Mouse (Mus musculus) cerebellum, adult 11 months (tissue): ENCODE results near the gene Tmem184b.

Experiments used
- DNase-seq: peaks from one replicate; pipeline ENCODE4 v3.0.0; 2022

Gene Tmem184b

DNA sequence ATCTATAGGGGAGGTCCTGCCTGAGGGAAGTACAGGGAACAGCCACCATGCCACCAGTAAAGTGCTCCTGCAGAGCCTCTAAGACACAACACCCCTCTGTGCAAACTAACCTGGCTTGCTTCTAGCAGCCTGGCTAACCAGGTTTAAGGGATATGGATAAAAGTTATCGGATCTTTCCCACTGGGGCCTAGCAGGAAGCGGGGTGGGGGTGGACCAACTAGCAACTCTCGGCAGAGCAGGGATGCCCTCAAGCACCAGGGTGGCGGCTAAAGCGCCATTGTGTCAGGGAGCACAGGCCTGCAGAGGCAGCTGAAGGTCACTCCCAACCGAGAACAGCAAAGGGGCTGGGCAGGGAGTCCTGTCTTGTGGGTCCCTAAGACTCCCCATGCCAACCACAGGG lies 39.2 kb downstream of the Tmem184b start:
- no peak for DNase-seq

DNA sequence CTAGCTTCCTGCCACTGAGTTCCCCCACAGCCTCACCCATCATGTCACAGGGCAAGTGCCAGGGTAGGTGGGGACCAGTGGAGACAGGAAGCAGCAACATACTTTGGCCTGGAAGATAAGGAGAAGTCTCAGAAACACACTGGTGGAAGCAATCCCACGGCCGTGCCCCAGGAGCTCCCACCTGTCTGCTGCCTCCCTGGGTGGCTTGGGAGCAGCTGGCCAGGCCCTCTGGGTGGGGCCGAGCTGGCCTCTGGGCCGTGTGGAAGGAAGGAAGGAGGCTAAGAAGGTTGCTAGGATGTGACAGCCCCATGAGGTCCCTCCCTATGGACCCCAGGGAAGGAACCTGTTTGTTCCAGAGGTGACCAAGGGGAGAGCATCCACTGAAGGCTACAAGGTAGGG lies 42.3 kb downstream of the Tmem184b start:
- no peak for DNase-seq

- no peak for DNase-seq
These were observed 43.0 kb downstream of the Tmem184b start for GRCm38 (mm10) chr15:79360371-79360770.

- no peak for DNase-seq
These were observed 43.4 kb downstream of the Tmem184b start for GRCm38 (mm10) chr15:79359954-79360353.

- DNase-seq, result no peak
These were observed 45.2 kb downstream of the Tmem184b start for GRCm38 (mm10) chr15:79357974-79358690.

DNA sequence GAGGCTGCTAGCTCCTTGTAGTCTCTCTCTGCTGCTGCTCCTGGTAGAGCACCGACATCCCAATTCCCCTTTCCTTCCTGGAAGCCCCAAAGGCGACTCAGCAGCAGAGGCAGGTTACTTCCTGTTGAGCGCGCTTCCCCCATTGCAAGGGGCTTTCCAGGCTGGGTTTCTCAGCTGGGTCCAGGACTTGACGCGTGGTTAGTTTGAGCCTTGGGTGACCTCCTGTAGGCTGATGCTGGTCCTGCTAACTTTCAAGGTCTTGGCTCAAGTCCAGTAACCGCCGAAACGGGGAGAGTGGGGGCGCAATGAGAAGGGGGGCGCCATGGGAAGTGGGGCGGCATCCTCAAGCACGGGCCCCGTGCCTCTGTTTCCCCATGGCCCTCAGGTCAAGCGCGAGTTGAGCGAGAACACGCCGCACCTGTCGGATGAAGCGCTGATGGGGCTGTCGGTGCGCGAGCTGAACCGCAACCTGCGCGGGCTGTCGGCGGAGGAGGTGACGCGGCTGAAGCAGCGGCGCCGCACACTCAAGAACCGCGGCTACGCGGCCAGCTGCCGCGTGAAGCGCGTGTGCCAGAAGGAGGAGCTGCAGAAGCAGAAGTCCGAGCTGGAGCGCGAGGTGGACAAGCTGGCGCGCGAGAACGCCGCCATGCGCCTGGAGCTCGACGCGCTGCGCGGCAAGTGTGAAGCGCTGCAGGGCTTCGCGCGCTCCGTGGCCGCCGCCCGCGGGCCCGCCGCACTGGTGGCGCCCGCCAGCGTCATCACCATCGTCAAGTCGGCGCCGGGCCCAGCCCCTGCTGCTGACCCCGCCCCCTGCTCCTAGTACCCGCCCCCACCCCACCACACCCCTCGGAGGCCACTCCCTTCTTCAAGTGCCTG lies 46.1 kb downstream of the Tmem184b start:
- no peak for DNase-seq

GRCm38 (mm10) chr15:79356481-79356880 lies 46.9 kb downstream of the Tmem184b start:
- no peak for DNase-seq

DNA sequence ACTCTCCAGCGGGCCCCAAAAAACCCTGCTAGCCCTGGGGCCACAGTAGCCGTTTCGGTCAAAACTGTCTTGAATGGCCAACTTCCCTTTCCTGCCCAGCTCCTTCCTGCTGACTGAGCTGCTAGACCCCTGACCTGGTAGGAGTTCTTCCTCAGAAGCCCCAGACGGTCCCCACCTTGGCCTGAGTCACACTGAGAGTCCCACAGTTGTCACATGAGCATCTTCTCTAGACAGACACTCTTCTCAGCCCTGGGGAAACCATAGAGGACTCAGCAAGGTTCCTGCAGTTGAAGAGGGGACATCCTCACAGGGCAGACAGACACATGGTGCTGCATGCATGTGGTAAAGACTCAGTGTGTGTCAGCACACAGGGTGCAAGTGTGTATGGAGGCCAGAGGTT lies 48.8 kb downstream of the Tmem184b start:
- no peak for DNase-seq

GRCm38 (mm10) chr15:79353690-79354305 lies 49.6 kb downstream of the Tmem184b start:
- no peak for DNase-seq

DNA sequence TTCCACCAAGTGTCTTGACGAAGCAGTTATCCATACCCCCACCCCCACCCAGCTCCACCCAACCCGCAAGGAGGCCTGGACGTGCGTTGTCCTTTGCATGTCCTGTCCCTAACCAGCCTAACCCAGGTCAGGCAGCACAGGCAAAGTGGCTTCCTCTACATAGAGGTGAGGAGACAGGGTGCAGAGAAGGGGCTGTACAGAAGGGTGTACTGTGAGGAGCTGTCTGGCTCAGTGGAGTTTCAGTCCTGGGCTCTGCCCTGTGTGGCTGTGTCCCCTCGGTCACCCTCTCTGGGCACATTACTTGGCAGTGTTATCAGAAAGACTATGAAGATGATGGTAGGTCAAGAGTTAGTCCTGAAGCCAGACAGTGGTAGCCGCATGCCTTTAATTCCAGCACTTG lies 50.9 kb downstream of the Tmem184b start:
- no peak for DNase-seq

DNA sequence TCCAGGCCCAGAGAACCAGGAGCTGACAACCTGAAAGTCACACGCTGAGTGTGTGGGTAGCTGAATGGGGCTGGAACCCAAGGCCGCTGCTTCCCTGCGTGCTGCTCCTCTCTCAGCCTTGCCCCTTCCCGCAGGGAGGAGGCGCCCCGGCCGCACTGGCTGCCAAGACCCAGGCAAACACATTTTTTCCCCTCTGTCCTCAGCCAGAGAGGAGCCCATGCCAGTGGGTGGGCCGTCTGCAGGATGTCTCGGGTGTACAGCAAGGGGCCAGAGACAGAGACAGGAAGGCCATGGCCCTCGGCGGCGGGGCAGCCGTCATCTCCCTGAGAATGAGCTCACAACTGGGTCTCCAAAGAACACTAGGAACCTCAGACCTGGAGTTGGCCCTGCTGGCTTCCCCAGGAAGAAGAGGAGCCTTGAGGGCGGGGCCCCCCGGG lies 52.0 kb downstream of the Tmem184b start:
- no peak for DNase-seq

DNA sequence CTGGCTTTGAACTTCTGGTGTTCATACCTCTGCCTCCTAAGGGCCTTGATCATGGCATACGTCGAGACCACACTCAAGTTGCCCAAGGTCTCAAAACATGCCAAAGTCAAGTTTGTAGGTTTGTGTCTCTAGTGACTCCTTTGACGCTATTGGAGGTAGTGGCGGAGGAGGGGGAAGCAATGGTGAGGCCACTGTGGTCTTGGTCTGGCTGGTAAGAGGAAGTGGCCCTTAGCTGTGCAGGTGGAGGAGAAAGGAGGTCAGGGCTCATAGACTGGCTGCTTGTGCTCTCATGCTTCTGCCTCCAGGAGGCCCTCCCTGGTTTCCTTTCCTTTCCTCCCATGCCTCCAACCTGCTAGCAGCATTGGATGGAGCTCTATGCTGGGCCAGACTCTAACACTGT lies 52.5 kb downstream of the Tmem184b start:
- no peak for DNase-seq

GRCm38 (mm10) chr15:79348651-79349050 lies 54.7 kb downstream of the Tmem184b start:
- DNase-seq, result no peak

DNA sequence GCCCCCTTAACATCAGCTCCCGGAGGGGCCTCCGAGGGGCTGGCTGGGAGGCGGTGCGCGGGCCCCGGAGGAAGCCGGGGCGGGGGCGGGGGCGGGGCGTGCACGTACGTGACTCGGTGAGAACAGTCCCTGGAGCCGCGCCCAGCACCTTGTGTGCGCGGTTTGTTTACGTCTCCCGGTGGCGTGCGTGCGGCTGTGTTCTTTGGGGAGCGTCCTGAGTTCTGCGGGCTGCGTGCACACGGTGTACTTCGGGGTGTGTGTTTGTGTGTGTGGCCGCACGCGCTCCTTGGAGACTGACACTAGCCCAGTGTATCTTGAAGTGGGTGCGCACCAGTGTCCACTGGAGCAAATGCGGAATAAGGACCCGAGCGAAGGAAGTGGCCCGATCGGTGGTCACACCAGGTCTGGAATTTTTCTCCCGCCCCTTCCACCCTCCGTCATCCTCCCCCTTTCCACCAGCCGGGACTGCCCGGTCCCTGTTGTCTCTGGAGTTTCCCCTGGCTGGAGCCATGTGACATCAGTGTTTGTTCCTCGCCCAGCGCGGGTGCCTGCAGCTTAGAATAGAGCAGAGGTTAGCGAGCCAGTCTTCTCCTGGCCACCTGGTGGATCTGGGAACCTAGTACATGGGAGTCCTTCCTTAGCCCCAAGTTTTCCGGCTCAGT lies 55.4 kb downstream of the Tmem184b start:
- DNase-seq, result no peak

GRCm38 (mm10) chr15:79347165-79347844 lies 56.1 kb downstream of the Tmem184b start:
- DNase-seq, result peak; percentile 69

GRCm38 (mm10) chr15:79346051-79346793 lies 57.1 kb downstream of the Tmem184b start, which contains the start of gene Maff:
Maff (plus strand) TSS chr15:79346621.
- DNase-seq, result no peak

- DNase-seq, result no peak
These were observed 58.7 kb downstream of the Tmem184b start for GRCm38 (mm10) chr15:79344627-79345026.

DNA sequence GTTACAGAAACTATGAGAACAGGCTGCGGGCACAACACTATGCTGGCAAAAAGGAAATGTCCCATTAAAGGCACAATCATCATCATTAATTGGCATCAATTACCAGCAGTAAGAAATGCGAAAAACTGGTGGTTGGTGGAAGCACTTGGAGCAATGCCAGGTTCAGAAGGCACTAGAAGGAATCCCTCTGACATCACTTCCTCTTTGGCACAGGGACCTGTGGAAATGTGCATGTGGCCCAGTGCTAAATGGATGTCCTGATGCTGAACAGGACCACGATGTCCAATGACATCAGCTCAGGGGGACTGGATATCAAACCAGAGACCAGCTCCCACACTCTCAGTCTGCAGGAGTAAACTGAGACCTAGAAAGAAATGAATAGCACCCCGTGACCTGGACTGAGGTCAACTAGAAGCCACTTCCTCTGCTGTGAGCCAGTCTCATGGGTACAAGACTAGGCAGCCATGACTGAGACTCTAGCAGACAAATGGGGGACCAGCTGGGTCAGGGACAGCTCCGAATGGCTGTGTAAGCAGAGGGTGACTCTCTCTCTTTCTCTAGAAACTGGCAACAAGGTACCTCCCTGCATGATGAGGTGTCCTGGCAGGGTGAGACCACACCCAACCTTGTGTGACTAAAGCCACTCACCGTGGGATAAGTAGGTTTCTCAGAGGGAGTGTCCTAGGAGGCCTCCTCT lies 60.6 kb downstream of the Tmem184b start:
- no peak for DNase-seq

GRCm38 (mm10) chr15:79338978-79339377 lies 64.4 kb downstream of the Tmem184b start:
- DNase-seq, result no peak

- no peak for DNase-seq
These were observed 68.2 kb downstream of the Tmem184b start for GRCm38 (mm10) chr15:79335061-79335655.

DNA sequence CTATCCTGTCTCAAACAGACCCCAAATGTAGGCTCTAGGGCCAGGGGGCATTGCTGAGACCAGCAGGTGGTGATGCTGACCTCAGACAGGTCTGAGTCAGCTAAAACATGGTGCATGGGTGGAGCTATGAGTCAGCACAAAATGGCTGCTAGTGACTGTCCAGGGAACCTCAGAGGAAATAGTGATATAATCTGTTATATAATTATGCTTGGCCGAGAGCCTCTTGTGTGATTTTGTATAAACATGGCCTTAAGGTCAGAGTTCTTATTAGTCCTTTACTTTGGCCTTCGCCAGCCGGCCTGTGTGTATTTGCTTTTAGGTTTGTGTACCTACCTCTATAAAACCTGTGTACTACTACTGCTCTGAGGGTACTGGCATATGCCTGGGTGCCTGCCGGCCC lies 70.0 kb downstream of the Tmem184b start:
- DNase-seq, result no peak
